Mouse (Mus musculus): ENCODE results near the gene Anp32b. TPM values are rescaled to one million over a fixed set of nuclear protein-coding genes. Genes with fewer than 3 reads are reported as not detected.

Gene Anp32b
- polyA plus RNA-seq, 1 experiment from 2014 or later = 271 TPM

DNA sequence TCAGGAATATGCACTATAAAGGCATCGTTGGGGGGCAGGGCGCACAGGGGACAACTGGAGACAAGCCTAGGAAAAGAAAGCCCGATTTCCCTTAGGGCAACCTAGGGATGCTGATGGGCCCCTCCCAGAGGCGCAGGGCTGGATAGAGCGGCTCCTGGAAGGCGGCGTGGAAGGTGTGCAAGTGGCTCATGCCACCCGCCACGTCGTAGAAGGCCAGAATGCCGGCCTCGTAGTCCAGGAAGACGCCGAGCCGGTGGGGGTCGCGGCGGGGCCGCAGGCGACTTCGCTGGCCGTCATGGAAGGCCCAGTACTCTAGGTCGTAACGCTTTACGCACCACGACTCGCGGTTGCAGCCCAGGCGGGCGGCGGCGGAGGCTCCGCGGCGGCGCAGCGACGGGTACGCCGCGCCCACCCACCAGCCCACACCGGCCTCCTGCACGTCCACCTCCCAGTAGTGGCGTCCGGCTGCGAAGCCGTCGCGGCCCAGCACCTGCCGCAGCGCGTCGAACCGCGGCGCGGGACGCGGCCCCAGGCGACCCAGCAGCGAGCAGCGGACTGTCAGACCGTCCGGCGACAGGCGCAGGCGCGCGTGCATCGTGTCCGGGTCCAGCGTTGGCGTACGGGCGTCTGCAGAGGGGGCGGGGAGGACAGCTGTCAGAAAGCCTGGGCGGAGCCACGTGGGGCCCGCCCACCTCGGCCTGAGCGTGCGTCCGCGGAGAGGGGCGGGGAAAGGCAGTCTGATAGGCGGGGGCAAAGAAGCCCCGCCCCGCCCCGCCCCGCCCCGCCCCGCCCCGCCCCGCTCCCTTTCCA lies 56.3 kb downstream of the Anp32b start:
- H3K4me3 ChIP-seq (ENCODE audit: low read depth, low read length) = peak overlapping the region; percentile 37
- DNase-seq (ENCODE audit: low spot score) = peak; percentile 97
- peak overlapping the region; percentile 51 for H3K4me2 ChIP-seq (ENCODE audit: low read depth)
- H3K4me1 ChIP-seq (ENCODE audit: control insufficient read depth, insufficient read depth, low read length) = no peaks in the 10 kb centered on the region
- H3K36me3 ChIP-seq (ENCODE audit: control insufficient read depth, insufficient read depth, low read length) = peaks cover 3% of the 10 kb centered on the region; the same call in 1 of the 2 replicates
- WGBS = under 1% methylated on average over 84 of the region's 94 CpGs
- H3K9me3 ChIP-seq (ENCODE audit: control insufficient read depth, low read length) = no peaks in the 10 kb centered on the region
- H3K9ac ChIP-seq (ENCODE audit: low read length) = peak overlapping the region; percentile 27
- H3K27me3 ChIP-seq (ENCODE audit: control insufficient read depth, insufficient read depth, low read length) = peaks cover 9% of the 10 kb centered on the region
- ATAC-seq (ENCODE audit: insufficient read depth, low FRiP score, low TSS enrichment) = peak; percentile 95
- no peak overlapping the region for H3K27ac ChIP-seq (ENCODE audit: low read depth, low read length)

DNA sequence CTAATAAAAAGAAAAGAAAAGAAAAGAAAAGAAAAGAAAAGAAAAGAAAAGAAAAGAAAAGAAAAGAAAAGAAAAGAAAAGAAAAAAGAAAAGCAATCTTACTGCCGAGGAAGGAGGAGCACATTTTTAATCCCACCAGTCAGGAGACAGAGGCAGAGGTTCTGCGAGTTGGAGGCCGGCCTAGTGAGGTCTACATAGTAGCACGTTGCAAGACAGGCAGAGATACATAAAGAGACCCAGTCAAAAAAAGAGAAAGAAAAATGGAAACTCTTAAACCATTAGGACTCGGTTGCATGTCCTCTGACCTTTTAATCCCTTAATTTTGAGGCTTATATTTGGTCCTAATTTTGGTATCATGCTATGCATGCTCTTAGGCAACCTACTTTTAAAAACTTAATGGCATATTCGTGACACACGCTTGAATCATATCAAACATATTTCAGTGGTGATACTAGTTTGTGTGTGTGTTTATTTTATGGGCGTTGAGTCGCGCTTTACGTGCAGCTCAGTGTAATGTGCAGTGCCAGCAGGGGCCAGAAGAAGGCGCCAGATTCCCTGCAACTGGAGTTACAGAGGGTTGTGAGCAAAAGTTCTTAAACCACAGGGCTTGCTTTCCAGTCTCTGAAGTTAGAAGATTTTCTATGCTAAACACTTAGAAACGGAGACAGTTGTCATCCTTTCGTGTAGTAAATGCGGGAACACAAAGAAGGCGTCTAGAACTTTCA lies 57.2 kb downstream of the Anp32b start:
- 11% methylated on average over 16 of the region's 16 CpGs for WGBS
- H3K9me3 ChIP-seq (ENCODE audit: control insufficient read depth, low read length) = no peaks in the 10 kb centered on the region
- H3K4me1 ChIP-seq (ENCODE audit: control insufficient read depth, insufficient read depth, low read length) = no peaks in the 10 kb centered on the region
- no peak overlapping the region for H3K9ac ChIP-seq (ENCODE audit: low read length)
- no peak overlapping the region for H3K27ac ChIP-seq (ENCODE audit: low read depth, low read length)
- peak overlapping the region; percentile 37; the same call in 1 of the 2 replicates for H3K4me3 ChIP-seq (ENCODE audit: low read depth, low read length)
- H3K4me2 ChIP-seq (ENCODE audit: low read depth) = peak overlapping the region; percentile 51
- DNase-seq (ENCODE audit: low spot score) = peak; percentile 75
- ATAC-seq (ENCODE audit: insufficient read depth, low FRiP score, low TSS enrichment) = no peak
- H3K36me3 ChIP-seq (ENCODE audit: control insufficient read depth, insufficient read depth, low read length) = no peaks in the 10 kb centered on the region; the same call in 1 of the 2 replicates
- peaks cover 9% of the 10 kb centered on the region for H3K27me3 ChIP-seq (ENCODE audit: control insufficient read depth, insufficient read depth, low read length)

- ATAC-seq (ENCODE audit: insufficient read depth, low FRiP score, low TSS enrichment) (no peak), DNase-seq (ENCODE audit: low spot score) (no peak)
- Histone ChIP-seq H3K4me2 (ENCODE audit: low read depth) (no peak overlapping the region), H3K9ac (ENCODE audit: low read length) (no peak overlapping the region), H3K4me3 (ENCODE audit: low read depth, low read length) (no peak overlapping the region), H3K36me3 (ENCODE audit: control insufficient read depth, insufficient read depth, low read length) (no peaks in the 10 kb centered on the region), H3K9me3 (ENCODE audit: control insufficient read depth, low read length) (no peaks in the 10 kb centered on the region), H3K27me3 (ENCODE audit: control insufficient read depth, insufficient read depth, low read length) (no peaks in the 10 kb centered on the region), H3K4me1 (ENCODE audit: control insufficient read depth, insufficient read depth, low read length) (no peaks in the 10 kb centered on the region), H3K27ac (ENCODE audit: low read depth, low read length) (no peak overlapping the region)
- 77% methylated on average over 2 of the region's 2 CpGs for WGBS
Observed at GRCm38 (mm10) chr4:46520491-46520890, 69.8 kb downstream of the Anp32b start.

- Histone ChIP-seq H3K9me3 (ENCODE audit: control insufficient read depth, low read length) (no peaks in the 10 kb centered on the region), H3K4me3 (ENCODE audit: low read depth, low read length) (no peak overlapping the region), H3K9ac (ENCODE audit: low read length) (no peak overlapping the region), H3K27me3 (ENCODE audit: control insufficient read depth, insufficient read depth, low read length) (no peaks in the 10 kb centered on the region), H3K4me2 (ENCODE audit: low read depth) (no peak overlapping the region), H3K36me3 (ENCODE audit: control insufficient read depth, insufficient read depth, low read length) (no peaks in the 10 kb centered on the region), H3K27ac (ENCODE audit: low read depth, low read length) (no peak overlapping the region), H3K4me1 (ENCODE audit: control insufficient read depth, insufficient read depth, low read length) (no peaks in the 10 kb centered on the region)
- 86% methylated on average over 10 of the region's 10 CpGs for WGBS
- DNase-seq (ENCODE audit: low spot score) = no peak
- no peak for ATAC-seq (ENCODE audit: insufficient read depth, low FRiP score, low TSS enrichment)
Observed at GRCm38 (mm10) chr4:46521457-46521856, 70.8 kb downstream of the Anp32b start.

Other genes with a start within 250 kb of the Anp32b start
- not detected in 2 replicates for gene Foxe1, start 107.3 kb upstream of the Anp32b start, polyA plus RNA-seq (2014; fragmentation: Nextera tagmentation; extraction: Ambion mirVana)
- gene Trmo, start 61.5 kb upstream of the Anp32b start, polyA plus RNA-seq (2014; fragmentation: Nextera tagmentation; extraction: Ambion mirVana) = 10.5 TPM in 2 replicates
- 15.8 and 15.9 TPM in 2 replicates for gene Hemgn, start 37.4 kb upstream of the Anp32b start, polyA plus RNA-seq (2014; fragmentation: Nextera tagmentation; extraction: Ambion mirVana)
- gene Nans, start 38.3 kb downstream of the Anp32b start, polyA plus RNA-seq (2014; fragmentation: Nextera tagmentation; extraction: Ambion mirVana) = 82.0 and 89.1 TPM in 2 replicates
- gene Trim14, start 85.2 kb downstream of the Anp32b start, polyA plus RNA-seq (2014; fragmentation: Nextera tagmentation; extraction: Ambion mirVana) = 0.78 and 0.92 TPM in 2 replicates
- 6.9 and 8.8 TPM in 2 replicates for gene Coro2a, start 151.3 kb downstream of the Anp32b start, polyA plus RNA-seq (2014; fragmentation: Nextera tagmentation; extraction: Ambion mirVana)
- gene Tbc1d2, start 199.3 kb downstream of the Anp32b start, polyA plus RNA-seq (2014; fragmentation: Nextera tagmentation; extraction: Ambion mirVana) = 0.84 and 1.1 TPM in 2 replicates

Measured in neural tube, embryonic 11.5 days (tissue).